Mouse (Mus musculus) cortical plate, adult 2 months (tissue): ENCODE results near the gene Cacna1s. TPM values are rescaled to one million over a fixed set of nuclear protein-coding genes. Genes with fewer than 3 reads are reported as not detected.

Experiments
- H3K27ac ChIP-seq: fragments of 200-500 bp; 2 replicates; pipeline ENCODE4 v1.5.1; 2012; ENCODE audit warnings: low read length, control low read depth, inconsistent platforms; ENCODE audit not compliant: insufficient read depth
- H3K4me1 ChIP-seq: fragments of 200-500 bp; 2 replicates; pipeline ENCODE4 v1.6.1; 2011; ENCODE audit warnings: low read length; ENCODE audit not compliant: control insufficient read depth, insufficient read depth
- H3K4me3 ChIP-seq: fragments of 200-500 bp; 2 replicates; pipeline ENCODE4 v1.5.1; 2011; ENCODE audit warnings: mild to moderate bottlenecking, low read length, control low read depth; ENCODE audit not compliant: insufficient read depth
- CTCF ChIP-seq: fragments of 200-500 bp; IDR thresholded peaks from 2 replicates; pipeline ENCODE4 v1.5.1; 2011; ENCODE audit warnings: mild to moderate bottlenecking, control low read depth, low read length; ENCODE audit not compliant: insufficient read depth; ENCODE audit errors: extremely low read depth
- POLR2A ChIP-seq: fragments of 200-500 bp; IDR thresholded peaks from 2 replicates; pipeline ENCODE4 v1.6.1; 2011; ENCODE audit warnings: mild to moderate bottlenecking, low read length, control low read depth; ENCODE audit not compliant: insufficient read depth; ENCODE audit errors: extremely low read depth
- polyA plus RNA-seq: library from polyadenylated mRNA; depleted of rRNA; stranded (reverse); fragments of >200 nt; gene quantifications from 2 replicates; pipeline ENCODE4 v1.2.3, GENCODE M21; 2012; rRNA removed

Gene Cacna1s
- 0.89 and 0.98 TPM in 2 replicates for polyA plus RNA-seq

DNA sequence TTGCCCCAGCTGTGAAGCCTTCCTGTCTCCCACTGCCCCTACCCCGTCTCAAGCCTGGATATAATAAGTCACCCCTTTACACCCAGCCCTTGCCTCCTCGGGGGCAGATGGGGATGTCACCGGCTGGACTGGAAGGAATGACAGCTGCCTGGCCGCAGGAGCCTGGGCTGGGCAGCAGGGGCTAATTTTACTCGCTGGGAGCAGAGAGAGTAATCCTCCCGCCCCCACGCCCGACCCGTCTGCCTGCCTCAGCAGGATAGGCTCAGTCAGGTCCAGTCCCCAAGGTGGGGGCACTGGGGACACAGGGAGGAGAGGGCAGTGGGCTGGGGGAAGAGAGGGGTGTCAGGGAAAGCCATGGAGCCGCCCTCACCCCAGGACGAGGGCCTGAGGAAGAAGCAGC is at the start of gene Cacna1s:
Gene Cacna1s (plus strand): TSS at position 204 of the 400 bp plus-strand sequence.
- Histone ChIP-seq H3K4me3 (no peak within 1 kb of the TSS), H3K27ac (no peak within 1 kb of the TSS)
- TF ChIP-seq POLR2A: no peak
- no peak for TF ChIP-seq CTCF

DNA sequence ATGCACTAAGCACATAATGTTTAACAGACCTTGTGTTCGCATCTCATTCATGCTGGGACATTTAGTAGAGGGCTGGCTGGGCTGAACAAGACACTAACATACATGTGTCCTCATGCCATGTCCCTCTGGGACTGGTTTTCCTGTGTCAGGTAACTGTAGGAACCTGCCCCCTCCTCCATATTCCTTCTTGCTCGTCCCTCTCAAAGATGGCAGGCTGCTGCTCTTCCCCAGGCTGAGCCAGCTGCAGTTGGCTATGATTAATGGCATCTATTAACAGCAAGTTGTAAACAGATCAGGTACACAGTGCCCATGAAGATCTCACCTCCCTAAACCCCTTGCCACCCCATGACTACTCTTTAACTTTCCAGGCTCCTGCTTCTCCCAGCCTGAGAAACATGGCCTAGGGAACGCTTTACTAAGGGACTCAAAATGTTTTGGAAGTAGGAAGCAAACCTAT is 46.2 kb upstream of the Cacna1s start, which contains the start of gene Igfn1:
Gene Igfn1 (minus strand): TSS at position 51 of the 457 bp plus-strand sequence.
- Histone ChIP-seq H3K27ac (no peak within 1 kb of the TSS), H3K4me1 (no peaks in the 10 kb centered on the region), H3K4me3 (no peak within 1 kb of the TSS; the same call in 1 of the 2 replicates)
- TF ChIP-seq CTCF (no peak), POLR2A (no peak)

More for the DNA sequence above, at the start of gene Cacna1s:
- peaks cover 10% of the 10 kb centered on the region for H3K4me1 ChIP-seq

DNA sequence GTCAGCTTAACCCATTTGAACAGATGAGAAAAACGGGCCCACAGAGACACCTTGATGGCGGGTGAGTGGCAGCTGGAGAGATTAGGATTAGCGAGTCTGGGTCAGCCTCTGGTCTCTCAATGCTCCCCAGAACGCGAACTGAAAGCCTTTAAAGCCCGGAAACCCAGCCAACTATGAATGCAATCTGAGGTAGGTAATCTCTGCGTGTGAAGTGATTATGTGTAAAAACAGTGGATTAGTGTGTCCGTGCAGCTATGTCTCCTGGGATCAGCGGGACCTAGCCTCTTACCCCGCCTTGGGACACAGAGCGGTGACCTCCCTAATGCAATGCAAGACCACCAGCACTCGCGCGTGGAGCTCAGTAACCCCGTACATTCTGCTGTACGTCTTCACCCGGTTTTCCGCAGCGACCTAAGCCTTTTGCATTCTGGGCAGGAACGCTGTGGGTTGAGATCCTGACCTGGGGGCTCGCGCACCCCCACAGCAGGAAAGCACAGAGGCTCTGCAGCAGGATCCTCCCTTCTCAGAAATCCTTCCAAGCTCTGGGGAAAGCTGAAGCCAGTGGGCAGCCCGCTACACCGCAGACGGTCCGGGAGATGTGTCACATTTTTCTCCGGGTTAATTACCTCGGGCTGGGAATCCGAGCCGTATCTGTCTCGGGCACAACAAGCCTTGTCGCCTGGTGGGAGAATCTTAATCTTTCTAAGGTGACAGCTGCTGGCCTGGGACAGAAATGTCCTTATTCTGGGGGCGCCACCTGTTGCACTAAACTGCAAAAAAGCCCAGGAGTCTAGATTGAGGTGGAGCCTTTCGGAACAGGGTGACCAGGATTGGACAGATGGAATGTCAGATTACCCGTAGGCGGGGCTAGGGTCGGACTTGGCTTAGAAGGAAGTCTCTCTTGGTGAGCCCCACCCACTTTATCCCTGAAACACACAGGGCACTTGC is 45.1 kb upstream of the Cacna1s start, which contains the start of gene Tmem9:
Gene Tmem9 (plus strand): TSS at position 940 of the 948 bp plus-strand sequence.
- TF ChIP-seq POLR2A (no peak), CTCF (no peak)
- no peak within 1 kb of the TSS for H3K27ac ChIP-seq

DNA sequence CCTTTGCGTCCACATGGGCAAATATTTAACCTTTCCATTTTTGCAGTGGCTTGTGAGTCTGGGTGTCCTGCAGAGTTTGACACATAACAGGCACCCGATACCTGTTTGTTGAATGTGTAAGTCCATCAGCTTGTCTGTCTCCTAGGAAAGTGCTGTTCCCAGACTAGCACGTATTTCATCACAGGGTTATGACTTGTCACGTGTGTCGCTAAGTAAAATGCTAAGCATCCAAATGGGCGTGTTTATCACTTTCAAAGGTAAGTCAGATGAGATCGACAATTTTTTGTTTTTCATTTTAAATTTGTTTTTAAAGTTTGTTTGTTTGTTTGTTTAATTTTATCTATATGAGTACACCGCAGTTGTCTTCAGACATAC is 44.4 kb upstream of the Cacna1s start:
- no peaks in the 10 kb centered on the region for H3K4me1 ChIP-seq
- 0 out of 2 replicates have a peak overlapping the region, but pooled peaks have one; percentile 26 for H3K4me3 ChIP-seq
- TF ChIP-seq CTCF (no peak), POLR2A (no peak)
- no peak overlapping the region for H3K27ac ChIP-seq

More for the DNA sequence above, 45.1 kb upstream of the Cacna1s start, which contains the start of gene Tmem9:
- H3K4me3 ChIP-seq: peak within 1 kb of the TSS; percentile 26
- H3K4me1 ChIP-seq: no peaks in the 10 kb centered on the region

- H3K27ac ChIP-seq: no peak overlapping the region
- TF ChIP-seq POLR2A: no peak
- TF ChIP-seq CTCF: no peak
- H3K4me1 ChIP-seq: no peaks in the 10 kb centered on the region
- H3K4me3 ChIP-seq: no peak overlapping the region
Measured at GRCm38 (mm10) chr1:136010247-136010646, 42.3 kb upstream of the Cacna1s start.

DNA sequence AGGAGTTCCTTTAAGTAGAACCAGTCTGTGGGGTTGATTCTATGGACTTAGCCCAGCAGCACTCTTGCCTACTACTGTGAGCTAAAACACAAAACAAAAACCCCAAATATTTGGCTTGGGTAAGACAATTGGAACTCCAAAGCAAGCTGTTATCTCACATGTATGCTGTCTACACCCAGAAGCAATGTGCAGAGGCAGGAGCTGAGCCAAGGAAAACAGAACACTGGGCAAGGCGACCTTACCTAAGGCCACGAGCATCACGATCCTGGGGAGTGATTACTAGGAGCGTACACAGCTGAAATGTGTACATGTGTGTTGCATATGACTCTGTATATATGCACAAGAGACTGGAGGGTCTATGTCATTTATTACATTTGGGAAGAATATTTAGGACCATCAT is 39.0 kb upstream of the Cacna1s start:
- Histone ChIP-seq H3K27ac (no peak overlapping the region), H3K4me1 (no peaks in the 10 kb centered on the region), H3K4me3 (no peak overlapping the region)
- TF ChIP-seq POLR2A (no peak), CTCF (no peak)

GRCm38 (mm10) chr1:136014796-136015502 is 37.6 kb upstream of the Cacna1s start:
- TF ChIP-seq POLR2A: no peak
- no peak for TF ChIP-seq CTCF
- Histone ChIP-seq H3K4me3 (no peak overlapping the region), H3K27ac (no peak overlapping the region), H3K4me1 (no peaks in the 10 kb centered on the region)

GRCm38 (mm10) chr1:136017307-136017706 is 35.2 kb upstream of the Cacna1s start:
- TF ChIP-seq POLR2A (no peak), CTCF (no peak)
- no peaks in the 10 kb centered on the region for H3K4me1 ChIP-seq
- no peak overlapping the region; the same call in 1 of the 2 replicates for H3K4me3 ChIP-seq
- H3K27ac ChIP-seq: no peak overlapping the region

- H3K4me3 ChIP-seq: peak overlapping the region; percentile 68
- TF ChIP-seq CTCF (no peak), POLR2A (peak; percentile 84; the same call in 1 of the 2 replicates)
- no peaks in the 10 kb centered on the region for H3K4me1 ChIP-seq
- no peak overlapping the region for H3K27ac ChIP-seq
Measured at GRCm38 (mm10) chr1:136017907-136018313, 34.6 kb upstream of the Cacna1s start.
